Mouse (Mus musculus) gastrocnemius, postnatal 25 days (tissue): Measurements from ENCODE around the gene F12. TPM values are rescaled to one million over a fixed set of nuclear protein-coding genes. Genes with fewer than 3 reads are reported as not detected.
A peak's percentile ranks its signal among the peaks of the same experiment; 100 is the strongest.

Experiments
- DNase-seq: peaks from one replicate; pipeline ENCODE4 v3.0.0; 2022
- long read RNA-seq, 2 experiments: library from polyadenylated mRNA; stranded (forward); transcript quantifications; one replicate each; pipeline ENCODE4 v2.0.0; 2021
- total RNA-seq, 2 experiments: library from RNA; stranded (reverse); gene quantifications; 1 replicate in 1 of 2; 2 replicates in 1 of 2; pipeline ENCODE4 v1.2.3; 2021

F12 gene
- not detected for total RNA-seq
- long read RNA-seq, experiment 1, partial matches to known transcripts, result 1 of 2 reads
- long read RNA-seq, experiment 1, other reads (novel, unspliced or antisense), result 1 of 2 reads
- long read RNA-seq, experiment 2, result 0 reads

GRCm38 (mm10) chr13:55426613-55427012, at the start of gene F12:
Gene F12 (minus strand): TSS chr13:55426793.
- no peak for DNase-seq

- no peak for DNase-seq
These were observed 49.7 kb upstream of the F12 start for GRCm38 (mm10) chr13:55476256-55476655.

- DNase-seq, result no peak
These were observed 49.2 kb upstream of the F12 start for GRCm38 (mm10) chr13:55475750-55476149.

GRCm38 (mm10) chr13:55474621-55475069, 48.1 kb upstream of the F12 start:
- DNase-seq, result no peak

- DNase-seq, result no peak
These were observed 47.4 kb upstream of the F12 start for GRCm38 (mm10) chr13:55473961-55474360.

GRCm38 (mm10) chr13:55473076-55473831, 46.7 kb upstream of the F12 start:
- no peak for DNase-seq

- DNase-seq, result no peak
These were observed 45.8 kb upstream of the F12 start for GRCm38 (mm10) chr13:55472132-55473022.

- DNase-seq, result no peak
These were observed 45.2 kb upstream of the F12 start for GRCm38 (mm10) chr13:55471819-55472131.

- peak; percentile 80 for DNase-seq
These were observed 44.7 kb upstream of the F12 start for GRCm38 (mm10) chr13:55471156-55471818.

- no peak for DNase-seq
These were observed 43.8 kb upstream of the F12 start for GRCm38 (mm10) chr13:55470372-55470771.

GRCm38 (mm10) chr13:55468851-55469560, 42.4 kb upstream of the F12 start:
- DNase-seq, result no peak

GRCm38 (mm10) chr13:55465830-55466440, 39.3 kb upstream of the F12 start:
- DNase-seq, result no peak

- no peak for DNase-seq
These were observed 38.6 kb upstream of the F12 start for GRCm38 (mm10) chr13:55465184-55465583.

- peak; percentile 50 for DNase-seq
These were observed 37.7 kb upstream of the F12 start, which contains the start of gene Prr7 for GRCm38 (mm10) chr13:55464027-55464884. Gene Prr7 (plus strand): TSS chr13:55464267.

- DNase-seq, result no peak
These were observed 36.9 kb upstream of the F12 start for GRCm38 (mm10) chr13:55463399-55464026.

GRCm38 (mm10) chr13:55462965-55463364, 36.4 kb upstream of the F12 start:
- no peak for DNase-seq

- peak; percentile 58 for DNase-seq
These were observed 25.4 kb upstream of the F12 start for GRCm38 (mm10) chr13:55451785-55452549.

GRCm38 (mm10) chr13:55451296-55451695, 24.7 kb upstream of the F12 start:
- DNase-seq, result no peak

- DNase-seq, result peak; percentile 89
These were observed 24.0 kb upstream of the F12 start for GRCm38 (mm10) chr13:55450511-55450980.
